Mouse (Mus musculus): ENCODE results near the gene Ano9. TPM values are rescaled to one million over a fixed set of nuclear protein-coding genes. Genes with fewer than 3 reads are reported as not detected.

Gene Ano9
- total and polyA plus RNA-seq, 3 experiments = 0.23 to 1.7 TPM; not detected in 1

DNA sequence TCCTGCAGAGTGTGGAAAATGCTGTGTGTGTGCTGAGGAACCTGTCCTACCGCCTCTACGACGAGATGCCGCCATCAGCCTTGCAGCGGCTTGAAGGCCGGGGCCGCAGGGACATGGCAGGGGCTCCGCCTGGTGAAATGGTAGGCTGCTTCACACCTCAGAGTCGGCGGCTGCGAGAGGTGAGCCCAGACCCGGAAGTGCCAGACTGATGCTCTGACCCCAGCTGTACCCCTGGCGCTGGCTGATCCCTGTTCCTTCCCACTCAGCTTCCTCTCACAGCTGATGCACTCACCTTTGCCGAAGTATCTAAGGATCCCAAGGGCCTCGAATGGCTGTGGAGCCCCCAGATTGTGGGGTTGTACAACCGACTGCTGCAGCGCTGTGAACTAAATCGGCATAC lies 29.1 kb downstream of the Ano9 start:
- TF ChIP-seq TAL1 (conservative IDR thresholded peaks at IDR 0.05; ENCODE audit: low read depth, low read length) = no peak
- TF ChIP-seq CTCF (IDR thresholded peaks at IDR 0.05; ENCODE audit: low read depth, low read length) = no peak
- no peak for TF ChIP-seq POLR2AphosphoS5 (IDR thresholded peaks at IDR 0.05; ENCODE audit: insufficient replicate concordance, low read depth, low read length)
- TF ChIP-seq GATA2 (IDR thresholded peaks at IDR 0.05; ENCODE audit: borderline replicate concordance, low read depth, low read length) = no peak
- TF ChIP-seq GATA1 (IDR thresholded peaks at IDR 0.05; ENCODE audit: borderline replicate concordance, low read length) = no peak
- ATAC-seq (ENCODE audit: extremely low read depth, insufficient number of reproducible peaks, low FRiP score, poor library complexity, severe bottlenecking) (no peak), DNase-seq (ENCODE audit: low spot score) (no peak)
- no peaks in the 10 kb centered on the region for H3K9me3 ChIP-seq (replicated peaks)
- H3K27me3 ChIP-seq (ENCODE audit: insufficient read depth, low read length) = peaks cover 35% of the 10 kb centered on the region; the same call in 1 of the 2 replicates
- H3K4me3 ChIP-seq (ENCODE audit: low read depth, low read length) = no peak overlapping the region
- H3K4me1 ChIP-seq (ENCODE audit: insufficient read depth, low read depth, low read length) = peaks cover 25% of the 10 kb centered on the region
- H3K36me3 ChIP-seq (replicated peaks) = peaks cover 19% of the 10 kb centered on the region

GRCm38 (mm10) chr7:141087894-141088293 lies 29.7 kb downstream of the Ano9 start:
- Histone ChIP-seq H3K36me3 (replicated peaks) (peaks cover 15% of the 10 kb centered on the region), H3K4me3 (ENCODE audit: low read depth, low read length) (no peak overlapping the region), H3K4me1 (ENCODE audit: insufficient read depth, low read depth, low read length) (peaks cover 23% of the 10 kb centered on the region), H3K9me3 (replicated peaks) (no peaks in the 10 kb centered on the region), H3K27me3 (ENCODE audit: insufficient read depth, low read length) (peaks cover 37% of the 10 kb centered on the region)
- no peak for TF ChIP-seq TAL1 (conservative IDR thresholded peaks at IDR 0.05; ENCODE audit: low read depth, low read length)
- no peak for TF ChIP-seq GATA2 (IDR thresholded peaks at IDR 0.05; ENCODE audit: borderline replicate concordance, low read depth, low read length)
- no peak for TF ChIP-seq POLR2AphosphoS5 (IDR thresholded peaks at IDR 0.05; ENCODE audit: insufficient replicate concordance, low read depth, low read length)
- no peak for TF ChIP-seq GATA1 (IDR thresholded peaks at IDR 0.05; ENCODE audit: borderline replicate concordance, low read length)
- TF ChIP-seq CTCF (IDR thresholded peaks at IDR 0.05; ENCODE audit: low read depth, low read length) = no peak
- no peak for ATAC-seq (ENCODE audit: extremely low read depth, insufficient number of reproducible peaks, low FRiP score, poor library complexity, severe bottlenecking)
- no peak for DNase-seq (ENCODE audit: low spot score)

DNA sequence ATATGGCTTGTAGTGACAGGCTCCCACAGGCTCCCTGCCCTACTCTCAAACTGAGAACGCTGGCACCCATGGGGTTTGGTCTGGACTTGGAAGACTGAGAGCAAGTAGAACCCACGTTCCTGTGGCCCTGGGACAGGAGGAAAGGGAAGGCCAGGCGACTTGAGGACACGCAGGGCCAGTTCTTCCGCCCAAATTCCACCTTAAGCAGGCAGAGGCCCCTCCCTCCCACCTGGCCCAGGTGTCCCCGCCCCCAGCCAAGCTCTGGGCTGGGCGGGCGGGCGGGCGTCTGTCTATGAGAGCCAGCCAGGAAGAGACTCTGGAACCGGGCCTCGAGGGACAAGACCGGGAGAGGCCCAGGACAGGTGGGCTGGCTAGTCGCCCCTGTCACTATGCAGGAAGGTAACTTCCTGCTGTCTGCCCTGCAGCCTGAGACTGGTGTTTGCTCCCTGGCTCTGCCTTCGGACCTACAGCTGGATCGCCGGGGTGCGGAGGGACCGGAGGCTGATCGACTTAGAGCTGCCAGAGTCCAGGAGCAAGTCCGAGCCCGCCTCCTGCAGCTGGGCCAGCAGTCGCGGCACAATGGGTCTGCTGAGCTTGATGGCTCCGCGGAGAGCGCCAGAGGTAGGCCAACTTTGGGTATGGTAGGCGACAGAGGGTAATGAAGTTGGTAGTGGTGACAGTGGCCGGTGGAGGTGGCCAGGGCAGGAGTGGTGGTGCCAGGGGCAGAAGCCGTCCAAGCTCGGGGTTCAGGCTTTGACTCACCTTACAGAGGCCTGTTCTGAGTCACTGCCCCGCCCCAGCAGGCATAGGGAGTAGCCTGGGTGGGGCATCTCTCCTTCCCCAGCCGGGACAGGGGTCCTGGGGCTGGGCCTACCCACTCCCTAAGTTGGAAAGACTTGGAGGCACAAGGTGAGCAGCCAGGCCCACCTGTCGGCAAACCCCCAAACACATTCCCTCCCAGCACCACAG lies 37.8 kb downstream of the Ano9 start:
- ATAC-seq (ENCODE audit: extremely low read depth, insufficient number of reproducible peaks, low FRiP score, poor library complexity, severe bottlenecking) (no peak), DNase-seq (ENCODE audit: low spot score) (no peak)
- Histone ChIP-seq H3K4me3 (ENCODE audit: low read depth, low read length) (no peak overlapping the region), H3K36me3 (replicated peaks) (no peaks in the 10 kb centered on the region), H3K4me1 (ENCODE audit: insufficient read depth, low read depth, low read length) (no peaks in the 10 kb centered on the region), H3K9me3 (replicated peaks) (no peaks in the 10 kb centered on the region), H3K27me3 (ENCODE audit: insufficient read depth, low read length) (peaks cover 48% of the 10 kb centered on the region)
- TF ChIP-seq GATA1 (IDR thresholded peaks at IDR 0.05; ENCODE audit: borderline replicate concordance, low read length) = no peak
- no peak for TF ChIP-seq GATA2 (IDR thresholded peaks at IDR 0.05; ENCODE audit: borderline replicate concordance, low read depth, low read length)
- TF ChIP-seq TAL1 (conservative IDR thresholded peaks at IDR 0.05; ENCODE audit: low read depth, low read length) = no peak
- no peak for TF ChIP-seq CTCF (IDR thresholded peaks at IDR 0.05; ENCODE audit: low read depth, low read length)
- no peak for TF ChIP-seq POLR2AphosphoS5 (IDR thresholded peaks at IDR 0.05; ENCODE audit: insufficient replicate concordance, low read depth, low read length)

DNA sequence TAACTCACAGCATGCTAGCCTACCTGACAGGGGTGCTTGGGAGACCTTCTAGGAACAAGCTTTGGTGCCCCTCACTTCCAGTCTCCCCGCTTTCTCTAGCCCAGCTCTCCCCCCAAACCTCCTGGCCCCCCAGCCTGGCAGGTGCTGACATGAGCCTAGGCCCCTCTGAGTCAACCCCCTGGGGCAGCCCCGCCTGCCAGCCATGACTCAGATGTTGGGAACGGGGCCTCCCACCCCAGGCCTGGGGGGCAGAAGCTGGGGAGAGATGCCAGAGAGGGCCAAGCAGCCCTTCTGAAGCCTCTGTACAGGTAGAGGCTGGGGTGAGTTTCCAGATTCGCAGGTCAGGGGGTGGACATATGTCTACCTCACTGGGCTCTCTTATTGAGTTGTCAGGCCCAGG lies 38.7 kb downstream of the Ano9 start:
- no peaks in the 10 kb centered on the region for H3K36me3 ChIP-seq (replicated peaks)
- DNase-seq (ENCODE audit: low spot score) (no peak), ATAC-seq (ENCODE audit: extremely low read depth, insufficient number of reproducible peaks, low FRiP score, poor library complexity, severe bottlenecking) (no peak)
- H3K9me3 ChIP-seq (replicated peaks) = no peaks in the 10 kb centered on the region
- no peaks in the 10 kb centered on the region for H3K4me1 ChIP-seq (ENCODE audit: insufficient read depth, low read depth, low read length)
- no peak for TF ChIP-seq GATA2 (IDR thresholded peaks at IDR 0.05; ENCODE audit: borderline replicate concordance, low read depth, low read length)
- no peak for TF ChIP-seq CTCF (IDR thresholded peaks at IDR 0.05; ENCODE audit: low read depth, low read length)
- no peak for TF ChIP-seq GATA1 (IDR thresholded peaks at IDR 0.05; ENCODE audit: borderline replicate concordance, low read length)
- no peak for TF ChIP-seq POLR2AphosphoS5 (IDR thresholded peaks at IDR 0.05; ENCODE audit: insufficient replicate concordance, low read depth, low read length)
- H3K4me3 ChIP-seq (ENCODE audit: low read depth, low read length) = no peak overlapping the region
- peaks cover 45% of the 10 kb centered on the region for H3K27me3 ChIP-seq (ENCODE audit: insufficient read depth, low read length)

GRCm38 (mm10) chr7:141077841-141078240 lies 39.8 kb downstream of the Ano9 start, which contains the start of gene Pkp3:
Pkp3 (plus strand) TSS chr7:141078218.
- ATAC-seq (ENCODE audit: extremely low read depth, insufficient number of reproducible peaks, low FRiP score, poor library complexity, severe bottlenecking) = no peak
- no peak for DNase-seq (ENCODE audit: low spot score)
- H3K4me1 ChIP-seq (ENCODE audit: insufficient read depth, low read depth, low read length) = no peaks in the 10 kb centered on the region
- H3K4me3 ChIP-seq (ENCODE audit: low read depth, low read length) = no peak within 1 kb of the TSS
- no peaks in the 10 kb centered on the region for H3K9me3 ChIP-seq (replicated peaks)
- peaks cover 45% of the 10 kb centered on the region for H3K27me3 ChIP-seq (ENCODE audit: insufficient read depth, low read length)
- no peaks in the 10 kb centered on the region for H3K36me3 ChIP-seq (replicated peaks)
- TF ChIP-seq TAL1 (conservative IDR thresholded peaks at IDR 0.05; ENCODE audit: low read depth, low read length) (no peak), POLR2AphosphoS5 (IDR thresholded peaks at IDR 0.05; ENCODE audit: insufficient replicate concordance, low read depth, low read length) (no peak), GATA2 (IDR thresholded peaks at IDR 0.05; ENCODE audit: borderline replicate concordance, low read depth, low read length) (no peak), GATA1 (IDR thresholded peaks at IDR 0.05; ENCODE audit: borderline replicate concordance, low read length) (no peak), CTCF (IDR thresholded peaks at IDR 0.05; ENCODE audit: low read depth, low read length) (no peak)

GRCm38 (mm10) chr7:141073782-141074181 lies 43.8 kb downstream of the Ano9 start:
- no peak for ATAC-seq (ENCODE audit: extremely low read depth, insufficient number of reproducible peaks, low FRiP score, poor library complexity, severe bottlenecking)
- TF ChIP-seq POLR2AphosphoS5 (IDR thresholded peaks at IDR 0.05; ENCODE audit: insufficient replicate concordance, low read depth, low read length) = no peak
- TF ChIP-seq GATA1 (IDR thresholded peaks at IDR 0.05; ENCODE audit: borderline replicate concordance, low read length) = no peak
- no peak for TF ChIP-seq GATA2 (IDR thresholded peaks at IDR 0.05; ENCODE audit: borderline replicate concordance, low read depth, low read length)
- no peak for TF ChIP-seq TAL1 (conservative IDR thresholded peaks at IDR 0.05; ENCODE audit: low read depth, low read length)
- no peak for TF ChIP-seq CTCF (IDR thresholded peaks at IDR 0.05; ENCODE audit: low read depth, low read length)
- Histone ChIP-seq H3K4me3 (ENCODE audit: low read depth, low read length) (no peak overlapping the region), H3K27me3 (ENCODE audit: insufficient read depth, low read length) (peaks cover 40% of the 10 kb centered on the region), H3K9me3 (replicated peaks) (no peaks in the 10 kb centered on the region), H3K4me1 (ENCODE audit: insufficient read depth, low read depth, low read length) (peaks cover 2% of the 10 kb centered on the region; the same call in 1 of the 2 replicates), H3K36me3 (replicated peaks) (no peaks in the 10 kb centered on the region)
- no peak for DNase-seq (ENCODE audit: low spot score)

All from G1E (cell line).